Mouse (Mus musculus) heart, embryonic 16.5 days (tissue): Measurements from ENCODE around the gene Stambp. TPM values are rescaled to one million over a fixed set of nuclear protein-coding genes. Genes with fewer than 3 reads are reported as not detected.
"Not testable (repeated sequence)": the region's sequence is repeated elsewhere in the genome, so short reads cannot be mapped to it uniquely, and the experiment has no call there.

Experiments
- ATAC-seq: fragments of 200-750 bp; cut with Nextera tagmentation; replicated peaks from 2 replicates; pipeline ENCODE4 v1.8.0; 2017; ENCODE audit warnings: moderate number of reproducible peaks; ENCODE audit not compliant: insufficient read depth, low FRiP score; ENCODE audit errors: extremely low read depth
- H3K27ac ChIP-seq: fragments of 300-500 bp; sonication (generic); 2 replicates; pipeline ENCODE4 v1.5.1; 2014; ENCODE audit warnings: mild to moderate bottlenecking, low read length, control low read depth, moderate library complexity
- H3K27me3 ChIP-seq: fragments of 300-500 bp; sonication (generic); 2 replicates; pipeline ENCODE4 v1.6.1; 2014; ENCODE audit warnings: low read length, mixed read lengths; ENCODE audit not compliant: control insufficient read depth, insufficient read depth
- H3K36me3 ChIP-seq: fragments of 300-500 bp; sonication (generic); 2 replicates; pipeline ENCODE4 v1.6.1; 2014; ENCODE audit not compliant: control insufficient read depth, insufficient read depth
- H3K4me1 ChIP-seq: fragments of 300-500 bp; sonication (generic); 2 replicates; pipeline ENCODE4 v1.6.1; 2014; ENCODE audit warnings: low read length, mixed read lengths; ENCODE audit not compliant: control insufficient read depth, insufficient read depth
- H3K4me2 ChIP-seq: fragments of 300-500 bp; sonication (generic); 2 replicates; pipeline ENCODE4 v1.6.1; 2014; ENCODE audit warnings: low read depth, mild to moderate bottlenecking, control low read depth, low read length
- H3K4me3 ChIP-seq: fragments of 300-500 bp; sonication (generic); 2 replicates; pipeline ENCODE4 v1.5.1; 2014; ENCODE audit warnings: mild to moderate bottlenecking, control low read depth, low read length
- H3K9ac ChIP-seq: fragments of 300-500 bp; sonication (generic); 2 replicates; pipeline ENCODE4 v1.6.1; 2014; ENCODE audit warnings: low read length, control low read depth
- H3K9me3 ChIP-seq: fragments of 300-500 bp; sonication (generic); replicated peaks from 2 replicates; pipeline ENCODE4 v1.6.1; 2016; ENCODE audit warnings: low read length; ENCODE audit not compliant: control insufficient read depth
- WGBS: fragments of 180-500 bp; shearing (Covaris S2); extraction: QIAGEN DNeasy Blood & Tissue Kit; methylation state at CpG from one replicate; pipeline ENCODE4 v1.1.7; 2014; 5-methylcytosine and 5-hydroxymethylcytosine counted together
- polyA plus RNA-seq: library from polyadenylated mRNA; unstranded; fragments of >200 nt; fragmentation: Nextera tagmentation; extraction: Ambion mirVana; gene quantifications from 2 replicates; pipeline ENCODE4 v1.2.1, GENCODE M21; 2015

The Stambp gene
- polyA plus RNA-seq, 1 experiment from 2014 or later = 26.6 TPM

- H3K9me3 ChIP-seq = no peaks in the 10 kb centered on the region
- H3K36me3 ChIP-seq = no peaks in the 10 kb centered on the region
- 25% methylated on average over 3 of the region's 3 CpGs for WGBS
- peaks cover 22% of the 10 kb centered on the region for H3K4me1 ChIP-seq
- peak overlapping the region; percentile 68 for H3K27ac ChIP-seq
- ATAC-seq = peak; percentile 65; the same call in 1 of the 2 replicates
- H3K27me3 ChIP-seq = no peaks in the 10 kb centered on the region
- H3K9ac ChIP-seq = no peak overlapping the region
- H3K4me2 ChIP-seq = no peak overlapping the region
- no peak overlapping the region for H3K4me3 ChIP-seq
Observed at GRCm38 (mm10) chr6:83597988-83598387, 25.5 kb upstream of the Stambp start.

DNA sequence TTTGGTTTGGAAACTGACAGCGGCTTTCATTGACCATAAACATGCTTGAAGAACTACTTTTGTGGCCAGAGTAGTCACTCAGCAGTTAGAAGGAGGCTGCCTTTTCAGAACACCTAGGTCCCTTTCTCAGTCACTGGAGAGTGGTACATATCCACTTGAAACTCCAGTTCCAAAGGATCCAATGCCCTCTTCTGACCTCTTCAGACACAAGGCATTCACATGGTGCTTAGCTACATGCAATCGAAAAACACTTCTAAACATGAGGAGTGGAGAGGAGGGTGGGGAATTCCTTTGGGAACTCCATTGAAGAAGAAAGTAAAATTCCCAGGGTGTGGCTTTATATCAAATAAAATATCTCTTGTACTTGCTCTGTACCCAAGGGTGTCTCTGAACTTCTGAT lies 22.5 kb upstream of the Stambp start:
- H3K4me1 ChIP-seq = peaks cover 20% of the 10 kb centered on the region
- ATAC-seq = no peak
- H3K9me3 ChIP-seq = no peaks in the 10 kb centered on the region
- H3K36me3 ChIP-seq = no peaks in the 10 kb centered on the region
- H3K9ac ChIP-seq = no peak overlapping the region
- H3K4me3 ChIP-seq = no peak overlapping the region
- 78% methylated on average over 2 of the region's 2 CpGs for WGBS
- no peak overlapping the region for H3K4me2 ChIP-seq
- H3K27ac ChIP-seq = no peak overlapping the region
- no peaks in the 10 kb centered on the region for H3K27me3 ChIP-seq

- Histone ChIP-seq H3K9me3 (no peaks in the 10 kb centered on the region), H3K27ac (peak overlapping the region; percentile 16; the same call in 1 of the 2 replicates), H3K9ac (no peak overlapping the region), H3K4me3 (no peak overlapping the region), H3K27me3 (no peaks in the 10 kb centered on the region), H3K36me3 (no peaks in the 10 kb centered on the region), H3K4me2 (no peak overlapping the region; the same call in 1 of the 2 replicates), H3K4me1 (peaks cover 9% of the 10 kb centered on the region)
- ATAC-seq = no peak
- WGBS = 53% methylated on average over 7 of the region's 7 CpGs
Observed at GRCm38 (mm10) chr6:83593896-83594295, 21.4 kb upstream of the Stambp start.

DNA sequence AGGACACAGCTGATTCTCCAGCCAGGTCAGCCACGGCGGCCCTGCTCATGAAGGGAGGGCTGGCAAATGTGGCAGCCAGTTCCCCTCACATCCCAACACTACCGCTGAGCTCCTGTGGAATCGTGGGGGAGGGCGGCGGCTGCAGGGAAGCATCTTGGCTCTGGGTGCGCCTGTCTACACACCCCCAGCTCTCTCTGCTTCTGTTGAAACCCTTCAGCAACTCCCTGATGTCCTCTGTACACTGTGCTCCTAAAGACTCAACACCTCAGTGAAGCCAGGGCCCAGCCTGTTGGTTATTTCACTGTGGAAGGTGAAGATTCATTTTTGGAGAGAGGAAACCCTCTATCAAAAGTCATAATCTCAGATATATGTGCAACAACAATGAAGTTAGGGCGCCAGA lies 19.5 kb upstream of the Stambp start:
- Histone ChIP-seq H3K36me3 (no peaks in the 10 kb centered on the region), H3K9me3 (no peaks in the 10 kb centered on the region), H3K27me3 (no peaks in the 10 kb centered on the region), H3K4me1 (peaks cover 5% of the 10 kb centered on the region), H3K4me3 (no peak overlapping the region), H3K27ac (no peak overlapping the region), H3K4me2 (no peak overlapping the region), H3K9ac (no peak overlapping the region)
- no peak for ATAC-seq
- 72% methylated on average over 8 of the region's 8 CpGs for WGBS

DNA sequence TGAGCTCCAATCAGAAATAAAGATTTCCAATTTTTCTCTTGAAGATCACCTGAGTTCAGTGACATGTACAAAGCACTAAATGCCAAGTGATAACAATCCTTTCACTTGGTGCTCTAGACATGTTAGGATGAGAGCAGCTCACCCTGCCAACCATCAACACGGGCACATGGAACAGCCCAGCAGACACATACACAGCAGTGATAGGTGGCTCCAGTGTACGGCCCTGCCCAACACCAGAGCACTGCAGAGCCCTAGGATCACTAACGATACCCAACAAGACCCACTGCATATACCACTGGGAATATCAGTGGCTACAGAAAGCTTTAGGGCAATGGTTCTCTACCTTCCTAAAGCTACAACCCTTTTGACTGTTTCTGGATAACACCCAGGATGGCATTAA lies 17.8 kb upstream of the Stambp start:
- H3K4me3 ChIP-seq = no peak overlapping the region
- H3K9ac ChIP-seq = no peak overlapping the region
- no peak overlapping the region for H3K4me2 ChIP-seq
- H3K36me3 ChIP-seq = no peaks in the 10 kb centered on the region
- H3K27me3 ChIP-seq = no peaks in the 10 kb centered on the region
- peaks cover 5% of the 10 kb centered on the region for H3K4me1 ChIP-seq
- H3K9me3 ChIP-seq = no peaks in the 10 kb centered on the region
- WGBS = 83% methylated on average over 3 of the region's 3 CpGs
- no peak for ATAC-seq
- no peak overlapping the region for H3K27ac ChIP-seq

GRCm38 (mm10) chr6:83587191-83587590 lies 14.7 kb upstream of the Stambp start:
- H3K27me3 ChIP-seq, H3K36me3 ChIP-seq, H3K4me1 ChIP-seq, H3K9me3 ChIP-seq, H3K27ac ChIP-seq, H3K9ac ChIP-seq, ATAC-seq, H3K4me3 ChIP-seq, H3K4me2 ChIP-seq: not testable (repeated sequence)
- 80% methylated on average over 8 of the region's 8 CpGs for WGBS

GRCm38 (mm10) chr6:83585328-83585727 lies 12.8 kb upstream of the Stambp start:
- not testable (repeated sequence) for H3K4me1 ChIP-seq, H3K4me3 ChIP-seq, H3K27me3 ChIP-seq, ATAC-seq, H3K36me3 ChIP-seq, H3K9me3 ChIP-seq, H3K9ac ChIP-seq, H3K4me2 ChIP-seq, H3K27ac ChIP-seq
- WGBS = 76% methylated on average over 9 of the region's 9 CpGs

GRCm38 (mm10) chr6:83583591-83583990 lies 11.1 kb upstream of the Stambp start:
- Histone ChIP-seq H3K27ac (no peak overlapping the region), H3K9me3 (no peaks in the 10 kb centered on the region), H3K9ac (no peak overlapping the region), H3K27me3 (no peaks in the 10 kb centered on the region; the same call in 1 of the 2 replicates), H3K4me3 (no peak overlapping the region), H3K36me3 (no peaks in the 10 kb centered on the region), H3K4me2 (no peak overlapping the region), H3K4me1 (no peaks in the 10 kb centered on the region)
- 60% methylated on average over 2 of the region's 2 CpGs for WGBS
- ATAC-seq = no peak

DNA sequence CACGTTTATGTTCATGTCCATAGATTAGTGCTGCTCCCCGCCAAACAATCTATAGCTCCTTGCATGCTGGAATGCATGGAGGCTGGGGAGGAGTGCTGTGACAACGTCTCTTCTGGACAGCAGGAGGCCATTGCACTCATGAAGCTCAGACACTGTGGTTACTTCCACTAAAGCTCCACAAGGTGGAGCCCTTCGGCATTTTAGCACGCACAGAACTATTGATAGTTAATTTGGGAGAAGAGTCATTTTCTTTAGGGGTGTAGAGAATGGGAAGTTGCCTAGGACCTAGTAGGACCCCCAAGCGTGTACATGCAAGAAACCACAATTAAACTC lies 10.4 kb upstream of the Stambp start:
- H3K36me3 ChIP-seq = no peaks in the 10 kb centered on the region
- H3K4me2 ChIP-seq = no peak overlapping the region
- no peak overlapping the region for H3K9ac ChIP-seq
- no peaks in the 10 kb centered on the region; the same call in 1 of the 2 replicates for H3K27me3 ChIP-seq
- ATAC-seq = 0 out of 2 replicates have a peak, but pooled peaks have one; percentile 23
- H3K4me1 ChIP-seq = no peaks in the 10 kb centered on the region
- no peaks in the 10 kb centered on the region for H3K9me3 ChIP-seq
- 1% methylated on average over 6 of the region's 6 CpGs for WGBS
- no peak overlapping the region for H3K27ac ChIP-seq
- no peak overlapping the region for H3K4me3 ChIP-seq
